Mouse (Mus musculus) small intestine, adult 2 months (tissue): ENCODE measurements around the gene Atp6v1fnb.

Source experiments
- CTCF ChIP-seq: fragments of 200-500 bp; IDR thresholded peaks from 2 replicates; pipeline ENCODE4 v1.5.1; 2012; ENCODE audit warnings: low read depth, mild to moderate bottlenecking, control low read depth, inconsistent platforms, low read length, moderate library complexity, mixed read lengths; ENCODE audit not compliant: insufficient replicate concordance, insufficient read length; ENCODE audit errors: extremely low read depth
- POLR2A ChIP-seq: fragments of 200-500 bp; IDR thresholded peaks from 2 replicates; pipeline ENCODE4 v1.6.1; 2012; ENCODE audit warnings: low read depth, mild to moderate bottlenecking, control low read depth, inconsistent platforms, low read length, moderate library complexity

GRCm38 (mm10) chr6:29505493-29505892 lies 34.3 kb downstream of the Atp6v1fnb start:
- no peak for TF ChIP-seq CTCF
- TF ChIP-seq POLR2A, result no peak
